ENCODE assay signal across 8 mouse cellular contexts in genomic region chr13:93305149-93305548, GRCm38 (mm10). TPM values are rescaled to one million over a fixed set of nuclear protein-coding genes. Genes with fewer than 3 reads are reported as not detected.
DNase-seq lines count a peak whose midpoint lies in the region; ATAC-seq and TF ChIP-seq lines count a peak whose summit lies in the region.

No protein-coding gene starts in this region.

- no peak for TF ChIP-seq CTCF in lung, embryonic 14.5 days (IDR thresholded peaks at IDR 0.05; ENCODE audit: low read depth)

- ATAC-seq in lung, embryonic 14.5 days (ENCODE audit: insufficient read depth): no peak
- no peak for ATAC-seq in embryonic facial prominence, embryonic 14.5 days (ENCODE audit: low read depth)
- ATAC-seq in limb, embryonic 14.5 days (ENCODE audit: low FRiP score, low read depth): no peak
- ATAC-seq in stomach, embryonic 14.5 days (ENCODE audit: insufficient number of reproducible peaks, insufficient read depth, low FRiP score, low read depth): no peak

- no peaks in the 10 kb centered on the region for H3K36me3 ChIP-seq in lung, embryonic 14.5 days (ENCODE audit: insufficient read depth)
- no peaks in the 10 kb centered on the region for H3K36me3 ChIP-seq in embryonic facial prominence, embryonic 14.5 days (ENCODE audit: control insufficient read depth, insufficient read depth, low read length)
- H3K36me3 ChIP-seq in limb, embryonic 14.5 days (ENCODE audit: control insufficient read depth, insufficient read depth, low read length): no peaks in the 10 kb centered on the region
- no peaks in the 10 kb centered on the region for H3K36me3 ChIP-seq in stomach, embryonic 14.5 days (ENCODE audit: control insufficient read depth, insufficient read depth, low read length)

- H3K4me1 ChIP-seq in lung, embryonic 14.5 days (ENCODE audit: insufficient read depth): peaks cover 3% of the 10 kb centered on the region; the same call in 1 of the 2 replicates
- H3K4me1 ChIP-seq in embryonic facial prominence, embryonic 14.5 days (ENCODE audit: control insufficient read depth, insufficient read depth, low read length): peaks cover 13% of the 10 kb centered on the region
- peaks cover 16% of the 10 kb centered on the region for H3K4me1 ChIP-seq in limb, embryonic 14.5 days (ENCODE audit: control insufficient read depth, insufficient read depth, low read length)
- peaks cover 13% of the 10 kb centered on the region; the same call in 1 of the 2 replicates for H3K4me1 ChIP-seq in stomach, embryonic 14.5 days (ENCODE audit: control insufficient read depth, insufficient read depth, low read length)

- no peak for DNase-seq in lung, embryonic 14.5 days
- DNase-seq in lung, postnatal 4 days: no peak
- no peak for DNase-seq in embryonic facial prominence, embryonic 14.5 days (ENCODE audit: low spot score)
- DNase-seq in limb, embryonic 14.5 days (ENCODE audit: low spot score): no peak
- no peak for DNase-seq in gastrocnemius, postnatal 4 days (ENCODE audit: low spot score in 2 of 2)
- DNase-seq in ovary, adult 18-20 months (ENCODE audit: low spot score): no peak
- no peak for DNase-seq in gastrocnemius, postnatal 10 days

- peak overlapping the region; percentile 84 for H3K4me2 ChIP-seq in lung, embryonic 14.5 days
- H3K4me2 ChIP-seq in embryonic facial prominence, embryonic 14.5 days (ENCODE audit: low read depth, low read length): peak overlapping the region; percentile 78
- H3K4me2 ChIP-seq in limb, embryonic 14.5 days (replicated peaks; ENCODE audit: low read depth, low read length, severe bottlenecking): peak overlapping the region; percentile 83
- peak overlapping the region; percentile 74 for H3K4me2 ChIP-seq in stomach, embryonic 14.5 days (replicated peaks; ENCODE audit: low read depth, low read length)

- no peaks in the 10 kb centered on the region for H3K9me3 ChIP-seq in lung, embryonic 14.5 days (ENCODE audit: low read depth, low read length)
- no peaks in the 10 kb centered on the region for H3K9me3 ChIP-seq in embryonic facial prominence, embryonic 14.5 days (ENCODE audit: control insufficient read depth, low read length)
- no peaks in the 10 kb centered on the region for H3K9me3 ChIP-seq in limb, embryonic 14.5 days (ENCODE audit: control insufficient read depth, low read length)
- H3K9me3 ChIP-seq in stomach, embryonic 14.5 days (ENCODE audit: control insufficient read depth, low read depth, low read length): no peaks in the 10 kb centered on the region

- H3K4me3 ChIP-seq in lung, embryonic 14.5 days (ENCODE audit: low read depth, low read length): peak overlapping the region; percentile 86
- H3K4me3 ChIP-seq in embryonic facial prominence, embryonic 14.5 days (ENCODE audit: low read depth, low read length): peak overlapping the region; percentile 88
- H3K4me3 ChIP-seq in limb, embryonic 14.5 days (replicated peaks; ENCODE audit: low read length): peak overlapping the region; percentile 65
- H3K4me3 ChIP-seq in stomach, embryonic 14.5 days (ENCODE audit: low read depth, low read length): peak overlapping the region; percentile 87

- no peaks in the 10 kb centered on the region for H3K27me3 ChIP-seq in lung, embryonic 14.5 days (ENCODE audit: insufficient read depth, low read length)
- no peaks in the 10 kb centered on the region for H3K27me3 ChIP-seq in embryonic facial prominence, embryonic 14.5 days (replicated peaks; ENCODE audit: control insufficient read depth, insufficient read depth, low read length)
- no peaks in the 10 kb centered on the region for H3K27me3 ChIP-seq in limb, embryonic 14.5 days (ENCODE audit: control insufficient read depth, insufficient read depth, low read length)
- no peaks in the 10 kb centered on the region for H3K27me3 ChIP-seq in stomach, embryonic 14.5 days (ENCODE audit: control insufficient read depth, insufficient read depth, low read length)

- 2% methylated on average over 7 of the region's 7 CpGs for WGBS in lung, embryonic 14.5 days
- WGBS in embryonic facial prominence, embryonic 14.5 days: 5% methylated on average over 7 of the region's 7 CpGs
- 4% methylated on average over 7 of the region's 7 CpGs for WGBS in limb, embryonic 14.5 days
- 8% methylated on average over 7 of the region's 7 CpGs for WGBS in stomach, embryonic 14.5 days

- no peak overlapping the region for H3K27ac ChIP-seq in lung, embryonic 14.5 days (ENCODE audit: low read depth)
- no peak overlapping the region for H3K27ac ChIP-seq in embryonic facial prominence, embryonic 14.5 days (replicated peaks; ENCODE audit: low read depth, low read length)
- no peak overlapping the region for H3K27ac ChIP-seq in limb, embryonic 14.5 days (replicated peaks; ENCODE audit: low read depth, low read length)
- H3K27ac ChIP-seq in stomach, embryonic 14.5 days (ENCODE audit: low read length): no peak overlapping the region

- TF ChIP-seq POLR2A in limb, embryonic 14.5 days (IDR thresholded peaks at IDR 0.05; ENCODE audit: borderline replicate concordance, extremely low read depth, insufficient read depth, insufficient read length): no peak

- peak overlapping the region; percentile 79 for H3K9ac ChIP-seq in lung, embryonic 14.5 days
- H3K9ac ChIP-seq in embryonic facial prominence, embryonic 14.5 days (ENCODE audit: low read depth, low read length): peak overlapping the region; percentile 87
- peak overlapping the region; percentile 81 for H3K9ac ChIP-seq in limb, embryonic 14.5 days (ENCODE audit: low read depth, low read length, severe bottlenecking)
- peak overlapping the region; percentile 71; the same call in 1 of the 2 replicates for H3K9ac ChIP-seq in stomach, embryonic 14.5 days (replicated peaks; ENCODE audit: low read depth, low read length)

RNA-seq across cellular contexts. Expression of gene Homer1, which starts 5.7 kb away (rescaled TPM):
- 5.8 and 6.4 TPM in 2 replicates for polyA plus RNA-seq in lung, embryonic 14.5 days (2014; fragmentation: Nextera tagmentation; extraction: Ambion mirVana)
- polyA plus RNA-seq in embryonic facial prominence, embryonic 14.5 days (2014; fragmentation: Nextera tagmentation; extraction: Ambion mirVana): 8.7 and 9.1 TPM in 2 replicates
- 8.0 and 8.6 TPM in 2 replicates for polyA plus RNA-seq in limb, embryonic 14.5 days (2012; rRNA removed)
- 6.9 and 7.7 TPM in 2 replicates for polyA plus RNA-seq in limb, embryonic 14.5 days (2014; fragmentation: Nextera tagmentation; extraction: Ambion mirVana)
- 7.5 and 8.4 TPM in 2 replicates for polyA plus RNA-seq in stomach, embryonic 14.5 days (2014; fragmentation: Nextera tagmentation; extraction: Ambion mirVana)
- 10 to 100 TPM; 33.2 to 35.6 TPM for total RNA-seq in gastrocnemius, postnatal 4 days (2021)
- total RNA-seq in gastrocnemius, postnatal 10 days (2021): 10 to 100 TPM; 45.0 to 60.9 TPM
